Mouse (Mus musculus): Measurements from ENCODE around the gene Kcnj6. TPM values are rescaled to one million over a fixed set of nuclear protein-coding genes. Genes with fewer than 3 reads are reported as not detected.

The Kcnj6 gene
- polyA plus RNA-seq (2012; rRNA removed) (0.03 TPM in 1 of 2 replicates, not detected in the other), polyA plus RNA-seq (2014; fragmentation: Nextera tagmentation; extraction: Ambion mirVana) (not detected in 2 replicates)

DNA sequence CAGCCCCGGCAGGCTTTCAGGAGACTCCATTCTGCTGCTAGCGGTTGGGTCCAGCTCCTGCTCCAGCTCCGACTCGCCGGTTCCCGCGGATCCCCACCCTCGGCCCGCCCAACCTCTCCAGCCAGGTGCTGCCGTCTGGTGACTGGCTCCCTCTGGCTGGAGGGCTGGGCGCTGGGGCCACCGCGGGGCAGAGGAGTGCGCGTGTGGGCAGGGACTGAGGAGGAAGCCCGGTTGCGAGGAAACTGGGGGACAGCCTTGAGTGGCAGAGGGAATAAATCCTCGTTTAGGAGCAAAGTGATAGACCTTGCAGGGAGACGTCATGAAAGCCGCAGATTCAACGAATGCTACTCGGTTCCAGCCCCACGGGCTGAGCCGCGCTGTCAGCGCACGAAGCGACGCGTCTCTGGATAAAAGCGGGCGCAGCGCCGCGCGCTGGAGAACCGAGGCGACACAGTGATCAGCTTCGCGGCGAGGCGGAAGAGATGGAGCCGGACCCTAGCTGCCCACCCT lies at the start of gene Kcnj6:
Kcnj6 (minus strand) TSS at position 362 of the 510 bp plus-strand sequence.
- no peak within 1 kb of the TSS for H3K27ac ChIP-seq (replicated peaks; ENCODE audit: low read depth, low read length)
- no peaks in the 10 kb centered on the region for H3K36me3 ChIP-seq (ENCODE audit: control insufficient read depth, insufficient read depth, low read length)
- no peaks in the 10 kb centered on the region for H3K9me3 ChIP-seq (ENCODE audit: control insufficient read depth, low read length)
- DNase-seq (ENCODE audit: low spot score), result no peak
- no peaks in the 10 kb centered on the region for H3K4me1 ChIP-seq (ENCODE audit: control insufficient read depth, insufficient read depth, low read length)
- H3K9ac ChIP-seq (ENCODE audit: low read depth, low read length, severe bottlenecking), result no peak within 1 kb of the TSS
- peak within 1 kb of the TSS; percentile 19; the same call in 1 of the 2 replicates for H3K4me2 ChIP-seq (replicated peaks; ENCODE audit: low read depth, low read length, severe bottlenecking)
- peaks cover 38% of the 10 kb centered on the region for H3K27me3 ChIP-seq (ENCODE audit: control insufficient read depth, insufficient read depth, low read length)
- ATAC-seq (ENCODE audit: low FRiP score, low read depth), result no peak
- under 1% methylated on average over 43 of the region's 43 CpGs for WGBS
- 0 out of 2 replicates have a peak within 1 kb of the TSS, but pooled peaks have one; percentile 10 for H3K4me3 ChIP-seq (replicated peaks; ENCODE audit: low read length)
- no peak for TF ChIP-seq POLR2A (IDR thresholded peaks at IDR 0.05; ENCODE audit: borderline replicate concordance, extremely low read depth, insufficient read depth, insufficient read length)

- Histone ChIP-seq H3K9ac (ENCODE audit: low read depth, low read length, severe bottlenecking) (no peak overlapping the region), H3K4me1 (ENCODE audit: control insufficient read depth, insufficient read depth, low read length) (no peaks in the 10 kb centered on the region), H3K27ac (replicated peaks; ENCODE audit: low read depth, low read length) (no peak overlapping the region), H3K36me3 (ENCODE audit: control insufficient read depth, insufficient read depth, low read length) (no peaks in the 10 kb centered on the region), H3K4me3 (replicated peaks; ENCODE audit: low read length) (no peak overlapping the region), H3K27me3 (ENCODE audit: control insufficient read depth, insufficient read depth, low read length) (no peaks in the 10 kb centered on the region), H3K4me2 (replicated peaks; ENCODE audit: low read depth, low read length, severe bottlenecking) (no peak overlapping the region), H3K9me3 (ENCODE audit: control insufficient read depth, low read length) (no peaks in the 10 kb centered on the region)
- WGBS, result 75% methylated on average over 3 of the region's 3 CpGs
- DNase-seq (ENCODE audit: low spot score) (no peak), ATAC-seq (ENCODE audit: low FRiP score, low read depth) (no peak)
- TF ChIP-seq POLR2A (IDR thresholded peaks at IDR 0.05; ENCODE audit: borderline replicate concordance, extremely low read depth, insufficient read depth, insufficient read length), result no peak
These were observed 12.4 kb upstream of the Kcnj6 start for GRCm38 (mm10) chr16:95009937-95010336.

GRCm38 (mm10) chr16:95004599-95004998 lies 7.1 kb upstream of the Kcnj6 start:
- DNase-seq (ENCODE audit: low spot score), result peak; percentile 27
- 24% methylated on average over 8 of the region's 8 CpGs for WGBS
- no peak for TF ChIP-seq POLR2A (IDR thresholded peaks at IDR 0.05; ENCODE audit: borderline replicate concordance, extremely low read depth, insufficient read depth, insufficient read length)
- Histone ChIP-seq H3K4me1 (ENCODE audit: control insufficient read depth, insufficient read depth, low read length) (no peaks in the 10 kb centered on the region), H3K9me3 (ENCODE audit: control insufficient read depth, low read length) (no peaks in the 10 kb centered on the region), H3K9ac (ENCODE audit: low read depth, low read length, severe bottlenecking) (no peak overlapping the region), H3K27me3 (ENCODE audit: control insufficient read depth, insufficient read depth, low read length) (no peaks in the 10 kb centered on the region), H3K4me3 (replicated peaks; ENCODE audit: low read length) (no peak overlapping the region), H3K27ac (replicated peaks; ENCODE audit: low read depth, low read length) (no peak overlapping the region), H3K4me2 (replicated peaks; ENCODE audit: low read depth, low read length, severe bottlenecking) (no peak overlapping the region), H3K36me3 (ENCODE audit: control insufficient read depth, insufficient read depth, low read length) (no peaks in the 10 kb centered on the region)
- ATAC-seq (ENCODE audit: low FRiP score, low read depth), result no peak

GRCm38 (mm10) chr16:94999551-94999950 lies 2.0 kb upstream of the Kcnj6 start:
- ATAC-seq (ENCODE audit: low FRiP score, low read depth) (no peak), DNase-seq (ENCODE audit: low spot score) (no peak)
- WGBS, result 63% methylated on average over 5 of the region's 5 CpGs
- Histone ChIP-seq H3K4me2 (replicated peaks; ENCODE audit: low read depth, low read length, severe bottlenecking) (no peak overlapping the region), H3K27ac (replicated peaks; ENCODE audit: low read depth, low read length) (no peak overlapping the region), H3K36me3 (ENCODE audit: control insufficient read depth, insufficient read depth, low read length) (no peaks in the 10 kb centered on the region), H3K9me3 (ENCODE audit: control insufficient read depth, low read length) (no peaks in the 10 kb centered on the region), H3K4me3 (replicated peaks; ENCODE audit: low read length) (no peak overlapping the region), H3K4me1 (ENCODE audit: control insufficient read depth, insufficient read depth, low read length) (no peaks in the 10 kb centered on the region), H3K9ac (ENCODE audit: low read depth, low read length, severe bottlenecking) (no peak overlapping the region), H3K27me3 (ENCODE audit: control insufficient read depth, insufficient read depth, low read length) (peaks cover 38% of the 10 kb centered on the region)
- no peak for TF ChIP-seq POLR2A (IDR thresholded peaks at IDR 0.05; ENCODE audit: borderline replicate concordance, extremely low read depth, insufficient read depth, insufficient read length)

DNA sequence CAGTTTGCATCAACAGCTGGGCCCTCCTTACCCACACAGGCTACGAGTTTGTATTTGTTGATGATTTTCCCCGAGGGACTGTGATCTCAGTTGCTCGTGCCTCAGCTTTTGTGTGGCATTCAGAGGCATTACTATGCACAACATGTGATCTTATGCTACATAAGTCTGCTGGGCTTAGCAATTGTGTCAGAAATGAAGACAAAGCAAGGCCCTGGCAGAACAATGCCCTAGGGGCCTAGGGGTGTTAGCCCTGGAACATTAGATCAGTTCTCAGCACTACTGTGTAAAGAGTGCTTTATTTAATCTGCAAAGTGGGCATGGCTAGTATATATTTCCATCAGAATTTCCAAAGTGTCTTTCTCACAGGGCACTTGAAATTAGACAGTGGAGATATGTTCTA lies 1.5 kb upstream of the Kcnj6 start:
- TF ChIP-seq POLR2A (IDR thresholded peaks at IDR 0.05; ENCODE audit: borderline replicate concordance, extremely low read depth, insufficient read depth, insufficient read length), result no peak
- no peak for ATAC-seq (ENCODE audit: low FRiP score, low read depth)
- no peak overlapping the region for H3K4me2 ChIP-seq (replicated peaks; ENCODE audit: low read depth, low read length, severe bottlenecking)
- H3K4me3 ChIP-seq (replicated peaks; ENCODE audit: low read length), result no peak overlapping the region
- peaks cover 38% of the 10 kb centered on the region for H3K27me3 ChIP-seq (ENCODE audit: control insufficient read depth, insufficient read depth, low read length)
- no peaks in the 10 kb centered on the region for H3K4me1 ChIP-seq (ENCODE audit: control insufficient read depth, insufficient read depth, low read length)
- no peak overlapping the region for H3K9ac ChIP-seq (ENCODE audit: low read depth, low read length, severe bottlenecking)
- no peak for DNase-seq (ENCODE audit: low spot score)
- no peak overlapping the region for H3K27ac ChIP-seq (replicated peaks; ENCODE audit: low read depth, low read length)
- H3K9me3 ChIP-seq (ENCODE audit: control insufficient read depth, low read length), result no peaks in the 10 kb centered on the region
- 60% methylated on average over 3 of the region's 3 CpGs for WGBS
- H3K36me3 ChIP-seq (ENCODE audit: control insufficient read depth, insufficient read depth, low read length), result no peaks in the 10 kb centered on the region
